Mouse (Mus musculus): ENCODE measurements around the gene Tnmd.

GRCm38 (mm10) chrX:133914219-133914618 lies 63.4 kb downstream of the Tnmd start:
- TF ChIP-seq CTCF (IDR thresholded peaks at IDR 0.05; ENCODE audit: borderline replicate concordance, insufficient read depth, low read depth, low read length) (no peak), POLR2A (IDR thresholded peaks at IDR 0.05; ENCODE audit: borderline replicate concordance, insufficient read depth, low read length) (no peak)

Measured in cerebellum, adult 2 months (tissue).